Mouse (Mus musculus) lung, postnatal 25 days (tissue): Measurements from ENCODE around the gene Mtfr1l.

ENCODE experiments used
- DNase-seq: peaks from one replicate; pipeline ENCODE4 v3.0.0; 2022; ENCODE audit warnings: low spot score

The Mtfr1l gene

GRCm38 (mm10) chr4:134557626-134558249, 22.6 kb upstream of the Mtfr1l start:
- no peak for DNase-seq

GRCm38 (mm10) chr4:134555956-134556580, 20.9 kb upstream of the Mtfr1l start:
- no peak for DNase-seq

GRCm38 (mm10) chr4:134553631-134554030, 18.4 kb upstream of the Mtfr1l start:
- DNase-seq, result no peak

GRCm38 (mm10) chr4:134551494-134552316, 16.5 kb upstream of the Mtfr1l start, which contains the start of gene Selenon:
Gene Selenon (minus strand): TSS chr4:134552166.
- peak; percentile 69 for DNase-seq

GRCm38 (mm10) chr4:134549899-134550298, 14.7 kb upstream of the Mtfr1l start:
- DNase-seq, result no peak

- peak; percentile 25 for DNase-seq
Observed at GRCm38 (mm10) chr4:134548169-134548938, 13.2 kb upstream of the Mtfr1l start.

GRCm38 (mm10) chr4:134546814-134547705, 11.9 kb upstream of the Mtfr1l start:
- DNase-seq, result peak; percentile 59

GRCm38 (mm10) chr4:134543261-134543660, 8.1 kb upstream of the Mtfr1l start:
- peak; percentile 91 for DNase-seq

GRCm38 (mm10) chr4:134542726-134543125, 7.5 kb upstream of the Mtfr1l start:
- DNase-seq, result no peak

- DNase-seq, result no peak
Observed at GRCm38 (mm10) chr4:134538997-134539580, 3.9 kb upstream of the Mtfr1l start.

GRCm38 (mm10) chr4:134535787-134536151, 582 bp upstream of the Mtfr1l start:
- DNase-seq, result no peak

- peak; percentile 81 for DNase-seq
Observed at GRCm38 (mm10) chr4:134534124-134534886, 882 bp downstream of the Mtfr1l start.

- DNase-seq, result no peak
Observed at GRCm38 (mm10) chr4:134533421-134533820, 1.8 kb downstream of the Mtfr1l start.

- peak; percentile 73 for DNase-seq
Observed at GRCm38 (mm10) chr4:134532928-134533327, 2.3 kb downstream of the Mtfr1l start.

GRCm38 (mm10) chr4:134526220-134526619, 9.0 kb downstream of the Mtfr1l start:
- DNase-seq, result no peak

GRCm38 (mm10) chr4:134525806-134526205, 9.4 kb downstream of the Mtfr1l start:
- DNase-seq, result no peak

- DNase-seq, result no peak
Observed at GRCm38 (mm10) chr4:134523447-134523846, 11.7 kb downstream of the Mtfr1l start.

- no peak for DNase-seq
Observed at GRCm38 (mm10) chr4:134519281-134519680, 15.9 kb downstream of the Mtfr1l start.

- no peak for DNase-seq
Observed at GRCm38 (mm10) chr4:134518541-134518940, 16.6 kb downstream of the Mtfr1l start.

- no peak for DNase-seq
Observed at GRCm38 (mm10) chr4:134517719-134518118, 17.5 kb downstream of the Mtfr1l start.
